Mouse (Mus musculus) neural tube, embryonic 14.5 days (tissue): ENCODE results near the gene Nhej1. TPM values are rescaled to one million over a fixed set of nuclear protein-coding genes. Genes with fewer than 3 reads are reported as not detected.

Source experiments
- ATAC-seq: fragments of 200-750 bp; cut with Nextera tagmentation; 2 replicates; pipeline ENCODE4 v1.8.0; 2017; ENCODE audit warnings: low read depth, mild to moderate bottlenecking, moderate TSS enrichment, moderate library complexity
- H3K27ac ChIP-seq: fragments of 300-500 bp; sonication (generic); 2 replicates; pipeline ENCODE4 v1.5.1; 2014; ENCODE audit warnings: low read depth, mild to moderate bottlenecking, control low read depth, low read length, moderate library complexity, mixed read lengths
- H3K27me3 ChIP-seq: fragments of 300-500 bp; sonication (generic); 2 replicates; pipeline ENCODE4 v1.6.1; 2014; ENCODE audit warnings: low read length; ENCODE audit not compliant: control insufficient read depth, insufficient read depth
- H3K36me3 ChIP-seq: fragments of 300-500 bp; sonication (generic); 2 replicates; pipeline ENCODE4 v1.6.1; 2014; ENCODE audit warnings: low read length, mixed read lengths; ENCODE audit not compliant: control insufficient read depth, insufficient read depth
- H3K4me1 ChIP-seq: fragments of 300-500 bp; sonication (generic); 2 replicates; pipeline ENCODE4 v1.6.1; 2014; ENCODE audit warnings: low read length; ENCODE audit not compliant: control insufficient read depth, insufficient read depth
- H3K4me2 ChIP-seq: fragments of 300-500 bp; sonication (generic); 2 replicates; pipeline ENCODE4 v1.6.1; 2014; ENCODE audit warnings: mild to moderate bottlenecking, low read depth, low read length, control low read depth
- H3K4me3 ChIP-seq: fragments of 300-500 bp; sonication (generic); 2 replicates; pipeline ENCODE4 v1.5.1; 2014; ENCODE audit warnings: low read depth, low read length, control low read depth, mixed read lengths
- H3K9ac ChIP-seq: fragments of 300-500 bp; sonication (generic); replicated peaks from 2 replicates; pipeline ENCODE4 v1.6.1; 2014; ENCODE audit warnings: low read depth, mild to moderate bottlenecking, control low read depth, low read length, mixed read lengths
- H3K9me3 ChIP-seq: fragments of 300-500 bp; sonication (generic); 2 replicates; pipeline ENCODE4 v1.6.1; 2016; ENCODE audit warnings: low read length; ENCODE audit not compliant: control insufficient read depth
- WGBS: fragments of 180-500 bp; shearing (Covaris S2); extraction: QIAGEN DNeasy Blood & Tissue Kit; methylation state at CpG from one replicate; pipeline ENCODE4 v1.1.7; 2014; 5-methylcytosine and 5-hydroxymethylcytosine counted together
- polyA plus RNA-seq: library from polyadenylated mRNA; unstranded; fragments of >200 nt; fragmentation: Nextera tagmentation; extraction: Ambion mirVana; gene quantifications from 2 replicates; pipeline ENCODE4 v1.2.1, GENCODE M21; 2014

Gene Nhej1
- polyA plus RNA-seq, 1 experiment from 2014 or later, result 6.1 TPM

GRCm38 (mm10) chr1:74935402-74935801, 189.6 kb downstream of the Nhej1 start, which contains the start of gene Cfap65:
Cfap65 (minus strand) TSS chr1:74935599.
- peaks cover 10% of the 10 kb centered on the region for H3K27me3 ChIP-seq
- no peak within 1 kb of the TSS for H3K27ac ChIP-seq
- peak within 1 kb of the TSS; percentile 21 for H3K4me3 ChIP-seq
- 2% methylated on average over 18 of the region's 18 CpGs for WGBS
- ATAC-seq, result no peak; the same call in 1 of the 2 replicates
- H3K36me3 ChIP-seq, result no peaks in the 10 kb centered on the region
- peak within 1 kb of the TSS; percentile 44 for H3K4me2 ChIP-seq
- H3K9ac ChIP-seq, result 0 out of 2 replicates have a peak within 1 kb of the TSS, but pooled peaks have one; percentile 0
- no peaks in the 10 kb centered on the region for H3K4me1 ChIP-seq
- H3K9me3 ChIP-seq, result no peaks in the 10 kb centered on the region

DNA sequence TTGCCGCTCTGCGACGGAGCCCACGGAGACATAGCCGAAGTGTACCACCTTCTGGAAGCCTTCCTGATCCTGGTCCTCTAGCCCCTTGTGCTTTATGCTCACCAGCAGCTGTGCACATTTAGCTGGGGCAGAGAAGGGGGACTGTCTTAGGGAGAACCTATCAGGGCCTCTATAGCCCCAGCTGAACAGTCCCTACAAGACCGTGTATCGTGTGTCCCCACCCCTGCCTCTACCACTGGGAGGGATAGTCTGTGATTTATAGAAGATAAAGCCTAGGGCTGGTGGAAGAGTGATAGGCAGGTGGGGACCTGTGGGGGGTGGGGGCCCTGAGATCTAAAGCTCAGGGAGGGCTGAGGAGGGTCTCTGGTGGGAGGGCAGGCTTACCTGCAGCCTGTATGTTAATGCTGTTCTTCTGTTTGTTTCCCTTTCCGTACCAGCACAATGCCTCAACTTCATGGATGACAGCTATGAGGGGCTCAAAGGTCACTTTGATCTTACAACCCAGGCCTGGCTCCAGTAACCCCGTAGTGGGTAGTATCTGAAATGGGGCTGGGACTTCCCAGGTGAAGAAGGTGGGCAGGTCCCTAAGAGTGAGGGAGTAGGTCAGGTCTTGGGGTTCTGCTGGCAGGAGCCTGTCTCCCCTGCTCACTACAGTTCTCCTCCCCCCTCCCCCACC, 197.2 kb downstream of the Nhej1 start:
- no peak overlapping the region for H3K4me3 ChIP-seq
- no peaks in the 10 kb centered on the region for H3K4me1 ChIP-seq
- WGBS, result 85% methylated on average over 9 of the region's 9 CpGs
- ATAC-seq, result no peak
- no peak overlapping the region for H3K9ac ChIP-seq
- H3K36me3 ChIP-seq, result no peaks in the 10 kb centered on the region
- H3K9me3 ChIP-seq, result no peaks in the 10 kb centered on the region
- H3K27ac ChIP-seq, result no peak overlapping the region
- H3K4me2 ChIP-seq, result no peak overlapping the region
- H3K27me3 ChIP-seq, result no peaks in the 10 kb centered on the region

GRCm38 (mm10) chr1:74926721-74927120, 198.3 kb downstream of the Nhej1 start:
- H3K27me3 ChIP-seq, result no peaks in the 10 kb centered on the region
- 39% methylated on average over 6 of the region's 6 CpGs for WGBS
- H3K36me3 ChIP-seq, result no peaks in the 10 kb centered on the region
- H3K9me3 ChIP-seq, result no peaks in the 10 kb centered on the region
- no peaks in the 10 kb centered on the region for H3K4me1 ChIP-seq
- no peak overlapping the region for H3K4me3 ChIP-seq
- H3K4me2 ChIP-seq, result no peak overlapping the region
- no peak overlapping the region for H3K27ac ChIP-seq
- H3K9ac ChIP-seq, result no peak overlapping the region
- no peak for ATAC-seq

- no peaks in the 10 kb centered on the region for H3K36me3 ChIP-seq
- no peak overlapping the region for H3K27ac ChIP-seq
- H3K4me1 ChIP-seq, result no peaks in the 10 kb centered on the region
- 70% methylated on average over 4 of the region's 4 CpGs for WGBS
- no peak overlapping the region for H3K4me2 ChIP-seq
- no peak overlapping the region for H3K4me3 ChIP-seq
- H3K9ac ChIP-seq, result no peak overlapping the region
- no peak for ATAC-seq
- H3K9me3 ChIP-seq, result no peaks in the 10 kb centered on the region
- H3K27me3 ChIP-seq, result no peaks in the 10 kb centered on the region
Observed at GRCm38 (mm10) chr1:74924464-74924863, 200.5 kb downstream of the Nhej1 start.

Other genes starting within 250 kb of the Nhej1 start
- not detected in 2 replicates for gene Fev, start 239.8 kb downstream of the Nhej1 start, polyA plus RNA-seq
- gene Cryba2, start 232.1 kb downstream of the Nhej1 start, polyA plus RNA-seq, result 0.40 and 1.7 TPM in 2 replicates
- 0.26 and 0.74 TPM in 2 replicates for gene Cfap65, start 189.6 kb downstream of the Nhej1 start, polyA plus RNA-seq
- 0.24 and 0.32 TPM in 2 replicates for gene Ihh, start 173.5 kb downstream of the Nhej1 start, polyA plus RNA-seq
- gene Slc23a3, start 8.7 kb upstream of the Nhej1 start, polyA plus RNA-seq, result 0.39 TPM in 1 of 2 replicates, not detected in the other
- 44.4 and 47.6 TPM in 2 replicates for gene Cnppd1, start 17.5 kb upstream of the Nhej1 start, polyA plus RNA-seq
- gene Retreg2, start 17.6 kb upstream of the Nhej1 start, polyA plus RNA-seq, result 146 and 152 TPM in 2 replicates
- 33.1 and 36.5 TPM in 2 replicates for gene Zfand2b, start 43.4 kb upstream of the Nhej1 start, polyA plus RNA-seq
- 38.3 and 49.1 TPM in 2 replicates for gene Abcb6, start 55.2 kb upstream of the Nhej1 start, polyA plus RNA-seq
- gene Ankzf1, start 67.0 kb upstream of the Nhej1 start, polyA plus RNA-seq, result 20.0 and 20.2 TPM in 2 replicates
- gene Atg9a, start 67.0 kb upstream of the Nhej1 start, polyA plus RNA-seq, result 50.5 and 51.3 TPM in 2 replicates
- 15.6 and 17.3 TPM in 2 replicates for gene Glb1l, start 85.6 kb upstream of the Nhej1 start, polyA plus RNA-seq
- gene Stk16, start 85.6 kb upstream of the Nhej1 start, polyA plus RNA-seq, result 125 and 129 TPM in 2 replicates
- gene Tuba4a, start 94.7 kb upstream of the Nhej1 start, polyA plus RNA-seq, result 13.9 and 20.6 TPM in 2 replicates
- not detected in 2 replicates for gene A630095N17Rik, start 106.9 kb upstream of the Nhej1 start, polyA plus RNA-seq
- gene Dnajb2, start 111.2 kb upstream of the Nhej1 start, polyA plus RNA-seq, result 35.9 and 36.9 TPM in 2 replicates
- 25.4 and 27.4 TPM in 2 replicates for gene Ptprn, start 139.3 kb upstream of the Nhej1 start, polyA plus RNA-seq
- gene Resp18, start 153.2 kb upstream of the Nhej1 start, polyA plus RNA-seq, result 193 and 254 TPM in 2 replicates
- gene Dnpep, start 192.8 kb upstream of the Nhej1 start, polyA plus RNA-seq, result 139 and 145 TPM in 2 replicates
- 1.1 TPM in 2 replicates for gene Des, start 235.1 kb upstream of the Nhej1 start, polyA plus RNA-seq